Mouse (Mus musculus): ENCODE data around the gene Smug1. TPM values are rescaled to one million over a fixed set of nuclear protein-coding genes. Genes with fewer than 3 reads are reported as not detected.
A peak's percentile ranks its signal among the peaks of the same experiment; 100 is the strongest.

Smug1 gene
- total RNA-seq, 1 experiment from 2014 or later, result 10.9 TPM

DNA sequence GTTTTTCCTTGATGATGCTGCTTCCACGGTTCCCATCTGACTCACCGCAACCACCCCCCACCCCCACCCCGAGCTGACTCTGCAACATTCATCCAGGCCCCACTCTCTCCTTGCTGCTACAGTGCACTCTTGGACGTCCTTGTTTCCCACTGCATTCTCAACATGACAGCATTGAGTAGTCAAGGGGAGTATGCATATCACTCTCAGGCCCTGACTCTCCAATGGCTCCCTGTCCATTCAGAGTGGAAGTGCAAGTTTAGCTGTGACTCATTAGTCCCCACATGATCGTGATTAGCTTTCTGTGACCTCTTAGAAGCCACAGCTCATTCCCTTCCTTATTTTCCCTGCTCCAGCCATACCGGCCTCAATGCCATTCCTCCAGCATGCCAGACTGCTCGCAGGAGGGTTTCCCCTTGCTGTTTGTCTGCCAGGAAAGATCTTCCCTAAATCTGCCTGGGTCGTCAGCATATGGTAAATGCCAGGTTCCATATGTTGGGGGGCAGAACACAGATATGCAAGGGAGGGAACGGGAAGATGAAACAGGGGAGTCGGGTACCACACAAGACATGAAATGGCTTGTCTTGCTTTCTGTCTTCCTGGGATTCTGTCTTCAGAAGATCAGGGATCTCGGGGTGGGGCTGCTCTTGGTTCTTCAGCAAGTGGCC is 21.1 kb downstream of the Smug1 start:
- no peak for DNase-seq

DNA sequence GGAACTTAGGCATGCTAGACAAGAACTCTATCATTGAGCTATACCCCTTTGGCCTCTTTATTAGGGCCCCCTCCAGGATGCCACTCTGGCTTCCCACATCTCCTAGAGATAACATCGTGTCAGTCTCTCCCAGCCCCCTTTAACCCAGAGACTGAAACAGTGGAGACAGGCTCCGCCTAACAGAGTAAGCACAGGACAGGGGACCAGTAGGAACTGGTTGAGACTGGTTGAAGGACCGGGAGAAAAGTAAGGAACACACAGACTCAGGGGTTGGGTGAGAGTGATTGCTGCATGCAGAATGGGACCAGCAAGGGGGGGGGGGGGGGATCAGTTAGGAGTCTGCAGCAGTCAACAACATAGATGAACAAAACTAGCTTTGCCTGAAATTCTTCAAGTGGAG is 22.7 kb downstream of the Smug1 start:
- DNase-seq, result no peak

DNA sequence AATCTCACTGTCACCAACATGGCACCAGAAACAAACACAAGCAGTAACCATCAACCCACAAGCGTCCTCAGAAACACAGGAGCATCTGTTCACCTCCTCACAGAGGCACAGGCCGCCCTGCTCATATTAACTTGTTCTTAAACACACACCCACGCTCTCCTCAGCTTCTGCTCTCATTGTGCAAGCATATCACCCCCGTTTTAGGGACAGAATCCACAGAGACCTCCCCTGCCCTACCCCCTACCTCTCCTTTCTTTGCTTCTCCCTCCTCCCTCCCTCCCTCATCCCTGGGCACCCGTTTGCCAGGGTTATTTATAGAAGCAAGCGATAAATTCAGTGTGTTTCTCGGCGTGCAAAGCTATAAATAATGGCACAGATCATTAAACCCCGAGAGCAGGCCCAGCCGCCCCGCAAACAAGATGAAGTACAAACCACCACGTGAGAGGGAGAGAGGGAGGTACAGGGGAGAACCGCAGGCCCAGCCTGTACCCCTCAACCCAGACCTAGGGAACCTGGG is 31.4 kb downstream of the Smug1 start:
- DNase-seq, result no peak

DNA sequence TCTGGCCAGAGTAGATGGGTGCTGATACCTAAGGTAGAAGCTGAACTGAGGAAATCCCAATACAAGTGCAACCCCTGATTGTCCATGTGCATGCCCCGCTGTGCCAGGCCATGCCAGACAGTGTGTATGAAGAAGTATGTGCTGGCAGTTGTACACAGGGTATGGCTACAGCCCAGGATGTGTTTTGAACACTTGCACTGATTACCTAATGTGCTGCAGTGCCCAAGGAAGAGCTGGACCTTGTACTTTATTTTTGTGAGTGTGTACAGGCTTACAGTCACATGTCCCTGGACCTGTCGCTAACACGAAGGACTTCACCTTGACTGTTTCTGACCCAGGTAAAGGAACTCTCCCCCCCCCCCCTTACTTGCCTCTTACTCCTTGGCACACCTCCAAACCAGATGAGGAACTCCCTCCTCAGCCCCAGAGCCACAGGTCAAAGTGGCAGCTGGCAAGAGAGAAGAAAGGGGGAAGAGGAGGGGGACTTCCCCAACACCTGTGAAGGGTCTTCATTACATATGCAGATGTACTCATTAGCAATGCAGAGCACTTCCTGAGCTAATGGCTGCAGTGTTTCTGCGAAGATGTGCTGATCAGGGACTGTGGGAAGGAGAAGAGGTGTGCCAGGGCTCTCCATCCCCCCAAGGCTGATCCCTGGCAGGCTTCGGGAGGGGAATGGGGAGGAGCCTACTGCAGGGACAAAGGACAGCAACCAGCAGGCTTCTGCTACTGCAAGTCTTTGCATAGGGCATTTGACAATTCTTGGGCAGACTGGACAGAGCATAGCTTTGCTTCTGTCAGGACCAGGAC is 32.4 kb downstream of the Smug1 start:
- peak; percentile 55 for DNase-seq

DNA sequence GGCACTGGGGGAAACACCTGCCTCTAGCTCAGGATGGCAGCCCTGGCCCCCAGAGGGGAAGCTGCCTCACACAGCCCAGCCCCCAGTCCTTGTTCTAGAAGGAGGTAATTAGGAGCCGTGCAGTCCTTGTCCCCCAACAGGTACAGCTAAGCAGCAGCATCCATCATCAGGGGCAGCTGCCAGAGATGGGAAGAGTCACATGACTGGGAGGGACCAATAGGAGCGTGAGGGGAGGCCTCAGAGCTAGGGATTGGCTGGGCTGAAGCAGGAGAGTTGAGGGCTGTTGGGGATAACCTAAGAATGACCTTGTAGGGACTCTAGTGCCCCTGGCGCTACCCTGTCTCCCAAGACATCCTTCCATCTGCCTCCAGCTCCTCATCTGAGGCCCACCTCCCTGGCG is 33.1 kb downstream of the Smug1 start:
- DNase-seq, result peak; percentile 36

DNA sequence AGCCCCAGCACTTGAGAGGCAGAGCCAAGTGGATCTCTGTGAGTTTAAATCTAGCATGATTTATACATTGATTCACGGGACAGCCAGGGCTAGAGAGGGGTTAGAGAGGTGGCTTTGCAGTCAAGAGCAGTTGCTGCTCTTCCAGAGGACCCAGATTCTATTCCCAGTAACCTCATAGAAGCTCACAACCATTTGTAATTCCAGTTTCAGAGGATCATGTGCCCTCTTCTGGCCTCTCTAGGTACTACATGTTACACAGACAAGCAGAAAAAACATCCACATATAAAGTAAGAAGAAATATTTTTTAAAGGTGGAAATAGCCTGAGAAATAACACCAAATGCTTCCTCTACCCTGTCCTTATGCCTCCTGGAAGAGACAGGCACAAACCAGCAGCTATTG is 36.2 kb downstream of the Smug1 start:
- peak; percentile 30 for DNase-seq

DNA sequence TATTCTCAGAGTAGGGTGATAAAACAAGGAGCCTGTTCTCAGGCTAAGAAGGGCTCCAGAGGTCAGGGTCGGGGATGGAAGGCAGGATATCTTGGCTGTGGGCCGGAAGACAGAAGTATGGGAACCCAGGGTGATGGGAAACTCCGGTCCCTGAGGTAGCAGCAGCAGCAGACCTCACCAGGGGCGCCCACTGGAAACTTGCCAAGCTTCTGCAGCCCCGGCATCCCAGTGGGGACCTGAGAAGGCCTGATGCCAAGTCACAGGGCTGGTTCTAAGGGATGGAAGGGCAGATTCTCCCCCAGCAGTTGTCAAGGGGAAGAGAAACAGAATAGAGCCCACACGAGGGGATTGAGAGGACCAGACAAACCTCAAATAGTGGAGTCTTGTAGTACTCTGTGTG is 37.6 kb downstream of the Smug1 start:
- DNase-seq, result peak; percentile 14

DNA sequence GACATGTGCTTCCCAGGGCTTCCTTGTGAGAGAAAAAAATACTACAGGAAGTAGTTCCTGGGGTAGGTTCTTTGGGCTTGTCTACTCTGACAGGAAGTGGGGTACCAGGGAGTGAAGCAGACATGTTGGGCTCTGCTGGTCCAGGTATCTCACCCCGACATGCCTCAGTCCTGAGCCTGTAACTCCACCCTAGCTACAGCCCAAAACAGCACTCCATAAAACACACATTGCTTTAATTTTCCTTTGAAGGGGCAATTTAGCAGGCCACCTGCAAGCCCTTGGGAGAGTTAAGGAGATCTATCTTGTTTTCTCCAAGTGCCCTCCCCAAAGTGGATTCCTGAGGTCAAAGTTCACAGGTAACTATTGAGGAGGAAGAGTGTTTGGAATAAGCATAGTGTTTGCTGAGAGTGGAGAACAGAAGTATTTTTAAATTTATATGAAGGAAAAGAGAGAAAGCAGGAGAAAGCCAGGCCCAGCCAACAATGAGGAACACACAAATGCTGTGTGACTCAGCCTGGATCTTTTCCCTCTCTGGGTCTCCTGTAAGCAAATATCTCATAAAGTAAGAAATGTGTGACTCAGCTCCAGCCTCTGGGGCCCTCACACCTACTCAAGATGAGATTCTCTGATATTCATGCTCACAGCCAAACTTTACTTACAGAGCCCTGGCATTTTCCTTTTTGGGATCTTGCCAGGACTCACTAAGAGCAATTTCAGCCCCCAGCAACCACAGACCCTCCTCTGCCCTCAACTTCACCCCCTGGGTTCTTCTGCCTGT is 38.6 kb downstream of the Smug1 start:
- no peak for DNase-seq

DNA sequence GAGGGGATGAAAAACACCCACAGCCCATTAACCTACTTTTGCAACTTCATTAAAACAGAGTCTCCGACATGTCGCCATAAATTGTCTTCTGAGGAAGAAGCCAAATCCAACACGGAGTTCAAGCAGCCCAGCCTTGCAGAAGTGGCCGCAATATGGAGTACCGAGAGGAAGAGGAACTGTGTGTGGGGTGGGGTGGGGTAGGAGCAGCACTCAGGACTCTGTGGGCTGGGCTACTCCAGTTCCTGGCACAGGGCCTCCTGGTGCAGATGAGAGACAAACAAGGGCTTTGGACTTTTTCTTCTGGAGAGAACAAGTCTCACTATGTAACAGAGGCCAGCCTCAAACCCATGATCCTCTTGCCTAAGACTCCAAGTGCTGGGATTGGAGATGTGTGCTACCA is 40.9 kb downstream of the Smug1 start:
- no peak for DNase-seq

DNA sequence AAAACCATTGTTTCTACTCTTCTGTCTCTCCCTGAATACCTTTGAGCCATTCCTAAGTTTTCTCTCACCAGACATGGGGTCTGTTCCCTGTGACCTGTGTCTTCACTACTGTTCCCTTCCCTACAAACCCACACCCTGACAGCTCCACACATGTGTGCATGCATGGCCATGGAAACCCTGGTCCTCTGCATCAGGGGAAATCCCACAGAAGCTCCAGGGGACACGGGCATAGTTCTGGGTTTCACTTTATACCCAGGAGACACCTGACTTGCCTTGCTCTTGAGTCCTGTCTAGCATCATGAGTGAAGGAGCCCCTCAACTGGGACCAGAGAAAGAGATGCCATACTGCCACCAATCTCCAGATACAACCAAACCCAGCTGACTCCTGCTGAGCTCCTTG is 42.6 kb downstream of the Smug1 start:
- DNase-seq, result no peak

DNA sequence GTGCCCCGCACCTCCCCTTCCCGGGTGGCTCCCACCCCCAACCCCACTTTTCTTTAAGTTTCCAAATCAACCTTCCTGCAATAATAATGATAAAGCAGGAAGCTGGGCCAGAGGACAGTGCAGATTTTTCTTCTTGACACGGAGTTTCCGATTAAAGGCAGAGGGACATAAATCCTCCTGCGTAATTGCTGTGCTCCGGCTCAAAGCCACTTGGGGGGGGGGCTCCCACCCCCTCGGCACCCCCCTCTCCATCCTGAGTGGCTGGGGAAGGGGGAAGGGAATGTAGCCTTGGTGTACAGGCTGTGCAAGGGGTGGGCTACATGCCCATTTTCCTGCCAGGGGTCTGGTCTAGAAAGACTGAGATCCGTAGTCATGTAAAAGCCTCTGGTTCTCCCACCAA is 43.5 kb downstream of the Smug1 start:
- DNase-seq, result no peak

DNA sequence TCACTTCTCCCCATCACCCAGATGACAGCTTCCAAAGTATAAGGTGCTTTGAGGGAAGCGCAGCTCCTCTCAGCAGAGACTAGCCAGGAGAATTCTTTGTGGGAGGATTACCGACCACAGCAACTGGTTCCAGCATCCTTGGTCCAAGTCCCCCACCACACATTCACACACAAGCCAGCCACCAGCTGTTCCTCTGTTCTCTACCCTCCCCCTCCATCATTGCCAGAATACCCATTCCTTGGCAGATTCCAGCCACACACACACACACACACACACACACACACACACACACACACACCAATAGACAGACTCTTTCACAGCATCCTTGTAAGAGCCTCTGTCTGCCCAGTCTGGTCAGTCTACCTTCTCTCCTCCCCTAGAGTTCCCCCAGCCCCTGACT is 44.5 kb downstream of the Smug1 start:
- no peak for DNase-seq

DNA sequence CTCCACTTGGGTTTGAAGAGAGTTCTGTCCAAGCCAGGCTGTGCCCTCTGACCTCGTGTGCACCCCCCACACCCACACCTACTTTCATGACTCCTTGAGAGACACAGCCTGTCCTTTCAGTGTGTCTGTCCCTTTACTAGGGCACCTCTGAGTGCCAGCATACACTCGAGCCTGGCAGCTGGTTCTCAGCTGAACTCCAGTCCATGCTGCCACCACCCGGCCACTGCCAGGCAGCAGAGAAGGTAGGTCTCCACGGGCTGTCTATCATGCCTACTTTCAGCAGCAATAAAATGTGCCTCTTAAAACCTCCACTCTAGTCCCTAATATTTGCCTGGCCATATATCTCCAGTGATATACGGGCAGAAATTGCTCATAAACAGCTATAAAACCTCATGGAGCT is 45.5 kb downstream of the Smug1 start:
- peak; percentile 80 for DNase-seq

DNA sequence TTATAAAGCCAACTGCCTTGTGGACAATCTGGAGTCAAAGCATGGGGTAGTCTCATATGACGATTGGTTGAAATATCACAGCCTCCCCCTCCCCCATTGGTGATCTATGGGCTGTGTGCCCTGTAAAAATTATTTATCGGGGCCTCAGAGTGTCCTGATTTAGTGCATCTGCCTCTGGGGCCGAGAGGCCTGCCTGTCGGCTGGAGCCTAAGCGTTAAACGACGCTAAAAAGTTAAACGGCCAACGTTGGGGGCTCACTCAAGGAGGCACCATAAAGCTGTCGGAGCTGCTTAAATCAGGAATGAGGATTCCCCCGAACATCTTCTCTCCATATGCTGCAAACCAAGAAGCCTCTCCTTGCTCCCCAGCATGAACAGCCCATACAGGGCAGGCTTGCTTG is 46.3 kb downstream of the Smug1 start:
- no peak for DNase-seq

DNA sequence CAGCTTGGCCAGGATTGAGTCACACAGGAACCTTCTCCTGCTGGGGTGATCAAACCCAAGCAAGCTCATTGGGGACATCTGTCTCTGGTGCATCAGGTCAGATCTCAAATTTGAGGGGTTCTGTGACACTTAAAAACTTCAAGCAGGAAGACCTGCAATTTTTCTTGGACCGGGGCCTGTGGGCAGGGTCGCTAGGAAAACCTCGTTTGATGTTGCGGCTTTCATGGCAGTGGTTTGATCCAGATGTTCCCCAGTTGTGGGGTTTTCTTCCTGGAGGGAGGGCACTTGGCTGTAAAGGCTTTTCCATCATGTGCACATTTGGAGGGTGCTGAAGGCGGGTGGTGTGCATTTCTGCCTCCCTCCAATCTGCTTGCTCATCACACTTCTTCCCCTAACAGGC is 51.2 kb downstream of the Smug1 start:
- no peak for DNase-seq

DNA sequence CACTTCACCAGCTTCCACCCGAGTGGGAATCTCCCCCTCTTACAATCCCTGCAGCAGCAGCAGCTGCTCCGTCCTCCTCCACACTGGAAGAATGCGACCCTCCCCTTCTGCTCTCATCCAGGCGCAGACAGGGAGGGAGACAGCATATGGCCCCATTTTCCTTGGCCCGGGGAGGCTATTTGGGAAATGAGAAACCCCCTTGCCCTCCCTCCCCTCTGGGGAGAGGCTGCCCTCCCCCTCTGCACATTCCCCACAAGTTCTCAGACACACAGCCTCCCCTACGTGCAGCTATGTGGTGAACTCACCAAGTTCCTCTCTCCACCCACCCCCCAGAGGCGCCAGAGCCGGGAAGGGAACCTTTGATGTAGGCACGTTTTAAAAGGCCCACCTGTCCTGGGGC is 51.6 kb downstream of the Smug1 start:
- no peak for DNase-seq

DNA sequence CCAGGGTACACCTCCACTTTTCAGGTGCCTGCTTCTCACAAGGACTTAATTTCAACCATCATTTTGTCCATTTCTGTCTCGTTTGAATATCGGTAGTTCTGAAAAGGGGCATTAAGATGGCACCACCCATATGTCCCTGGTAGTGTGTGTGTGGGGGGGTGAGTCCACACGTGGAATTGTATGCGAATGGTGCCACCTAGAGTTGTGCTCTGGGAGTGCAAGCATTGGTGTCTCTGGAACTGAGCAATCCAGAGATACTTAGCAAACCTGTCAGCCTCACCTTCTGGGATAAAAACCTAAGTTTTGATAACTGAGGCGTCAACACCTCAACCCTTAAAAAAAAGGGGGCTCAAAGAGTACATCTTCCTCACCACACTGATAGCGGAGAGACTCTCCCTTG is 53.8 kb downstream of the Smug1 start:
- no peak for DNase-seq

DNA sequence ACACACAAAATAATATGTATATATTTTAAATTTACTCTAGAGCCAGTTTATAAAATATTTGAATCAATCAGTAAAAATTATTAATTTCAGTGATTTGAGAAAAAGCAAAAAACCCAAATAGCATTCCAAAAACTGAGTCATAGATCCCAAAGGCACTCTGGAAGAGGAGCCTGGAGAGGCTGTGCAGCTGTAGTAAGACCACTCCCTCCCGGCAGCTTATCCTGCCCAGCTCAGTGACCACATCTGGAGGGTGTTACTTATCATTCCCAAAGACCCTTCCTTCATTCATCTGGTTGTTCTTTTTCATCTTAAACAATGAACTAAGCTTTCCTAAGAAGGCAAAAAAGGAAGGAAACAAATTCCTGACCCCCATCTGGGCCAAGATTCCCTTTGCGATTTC is 54.6 kb downstream of the Smug1 start:
- no peak for DNase-seq

DNA sequence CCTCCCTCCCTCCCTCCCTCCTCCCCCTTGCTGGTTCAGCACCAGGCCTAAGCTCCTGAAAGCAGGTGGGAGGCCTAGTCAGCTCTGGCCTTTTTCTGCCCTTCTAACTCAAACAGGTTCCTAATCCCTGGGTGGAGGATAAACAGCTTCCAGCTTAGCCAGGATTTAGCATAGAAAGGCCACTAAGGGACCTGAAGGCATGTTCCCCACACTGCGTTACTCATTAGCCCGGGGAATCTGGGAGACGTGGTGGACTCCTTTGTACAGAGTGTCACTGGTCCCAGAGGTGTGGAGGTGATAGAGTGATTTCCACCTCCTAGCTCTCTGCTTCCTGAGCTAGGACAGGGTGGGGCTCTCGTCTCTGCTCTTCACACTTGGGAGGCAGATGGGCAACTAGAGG is 57.0 kb downstream of the Smug1 start:
- DNase-seq, result no peak

DNA sequence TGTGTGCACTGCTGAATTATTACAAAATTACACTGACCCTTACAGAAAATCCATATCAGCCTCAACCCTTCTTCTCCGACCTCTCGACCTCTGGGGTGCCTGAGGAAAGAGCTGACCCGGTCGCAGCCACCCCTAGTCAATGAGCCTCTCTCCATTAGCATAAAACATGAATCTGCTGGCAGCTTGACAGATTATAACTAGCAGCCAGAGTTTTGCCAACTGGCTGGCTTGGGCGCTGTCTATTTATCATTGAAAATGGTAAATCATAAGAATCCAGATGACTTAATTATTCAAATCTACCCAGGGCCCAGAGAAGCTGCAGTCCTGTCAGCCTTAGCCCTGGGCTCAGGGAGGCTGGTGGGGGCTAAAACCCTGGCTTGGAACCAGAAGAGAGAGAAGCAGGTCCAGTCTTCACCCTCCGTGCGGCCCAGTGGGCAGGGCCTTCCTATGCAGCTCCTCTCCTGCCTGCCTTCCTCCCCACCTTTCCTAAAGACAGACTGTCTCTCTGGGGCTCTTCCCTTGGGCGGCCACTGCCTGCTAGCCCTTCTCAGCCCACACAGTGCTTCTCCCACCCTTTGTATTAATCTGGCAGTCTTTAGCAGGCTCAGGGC is 58.7 kb downstream of the Smug1 start:
- DNase-seq, result no peak

DNA sequence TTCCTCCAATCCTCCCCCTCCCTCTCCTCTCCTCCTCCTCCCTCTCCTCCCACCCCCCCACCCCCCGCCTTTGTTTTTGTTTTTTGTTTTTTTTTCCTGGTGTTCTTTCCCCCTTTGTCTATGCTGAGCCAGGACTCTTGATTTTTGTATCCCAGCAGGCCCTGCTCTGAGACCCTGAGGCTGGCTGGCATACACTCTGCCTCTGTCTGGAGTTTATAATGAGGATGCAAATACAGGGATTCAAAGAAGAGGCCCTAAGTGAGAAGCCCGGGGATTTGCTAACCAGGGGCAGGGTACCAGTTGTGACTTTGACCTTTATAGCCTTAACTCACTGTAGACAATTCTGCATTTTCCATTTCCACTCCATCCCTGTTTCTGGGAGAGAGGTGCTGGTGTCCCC is 60.7 kb downstream of the Smug1 start:
- DNase-seq, result no peak

Data from adrenal gland, postnatal 14 days (tissue).